Mouse (Mus musculus): ENCODE measurements around the gene Vma21.

- no peak for TF ChIP-seq CTCF (IDR thresholded peaks at IDR 0.05; ENCODE audit: control insufficient read depth, insufficient read depth, insufficient read length)
- TF ChIP-seq USF1 (IDR thresholded peaks at IDR 0.05; ENCODE audit: low read depth): no peak
These were observed 23.2 kb downstream of the Vma21 start for GRCm38 (mm10) chrX:71838911-71839310.
